Mouse (Mus musculus) forebrain, embryonic 13.5 days (tissue): ENCODE measurements at regions not wholly inside any gene's neighbourhood (a gene's known extent, or its start where the extent isn't known, plus 50 kb on each side); places are given as distances from the start of the nearest gene placed in this dataset.

Experiments used
- ATAC-seq: fragments of 200-750 bp; cut with Nextera tagmentation; 2 replicates; pipeline ENCODE4 v1.8.0; 2017
- H3K27ac ChIP-seq: fragments of 300-500 bp; sonication (generic); 2 replicates; pipeline ENCODE4 v1.5.1; 2015; ENCODE audit warnings: inconsistent platforms, mild to moderate bottlenecking, moderate library complexity
- H3K27me3 ChIP-seq: fragments of 300-500 bp; sonication (generic); 2 replicates; pipeline ENCODE4 v1.6.1; 2015; ENCODE audit warnings: mild to moderate bottlenecking, inconsistent platforms
- H3K36me3 ChIP-seq: fragments of 300-500 bp; sonication (generic); 2 replicates; pipeline ENCODE4 v1.6.1; 2015; ENCODE audit warnings: mild to moderate bottlenecking, inconsistent platforms; ENCODE audit not compliant: poor library complexity, severe bottlenecking
- H3K4me1 ChIP-seq: fragments of 300-500 bp; sonication (generic); 2 replicates; pipeline ENCODE4 v1.6.1; 2015; ENCODE audit warnings: inconsistent platforms
- H3K4me2 ChIP-seq: fragments of 300-500 bp; sonication (generic); 2 replicates; pipeline ENCODE4 v1.6.1; 2015; ENCODE audit warnings: inconsistent platforms, mild to moderate bottlenecking, moderate library complexity
- H3K4me3 ChIP-seq: fragments of 300-500 bp; sonication (generic); 2 replicates; pipeline ENCODE4 v1.5.1; 2015; ENCODE audit warnings: mild to moderate bottlenecking, inconsistent platforms
- H3K9ac ChIP-seq: fragments of 300-500 bp; sonication (generic); 2 replicates; pipeline ENCODE4 v1.6.1; 2015; ENCODE audit warnings: mild to moderate bottlenecking, inconsistent platforms
- H3K9me3 ChIP-seq: fragments of 300-500 bp; sonication (generic); replicated peaks from 2 replicates; pipeline ENCODE4 v1.6.1; 2016; ENCODE audit warnings: inconsistent platforms
- WGBS: fragments of 180-500 bp; shearing (Covaris S2); methylation state at CpG from one replicate; pipeline ENCODE4 v1.1.7; 2015; 5-methylcytosine and 5-hydroxymethylcytosine counted together

- no peak overlapping the region for H3K4me2 ChIP-seq
- no peak for ATAC-seq
- no peaks in the 10 kb centered on the region for H3K9me3 ChIP-seq
- H3K27ac ChIP-seq, result no peak overlapping the region
- no peaks in the 10 kb centered on the region for H3K27me3 ChIP-seq
- no peak overlapping the region for H3K4me3 ChIP-seq
- WGBS, result 87% methylated on average over 7 of the region's 7 CpGs
- H3K4me1 ChIP-seq, result no peaks in the 10 kb centered on the region
- no peaks in the 10 kb centered on the region for H3K36me3 ChIP-seq
- no peak overlapping the region for H3K9ac ChIP-seq
These were observed 610.0 kb upstream of the A1bg start for GRCm38 (mm10) chr15:61532808-61533207.

GRCm38 (mm10) chr15:61532040-61532439 lies 609.2 kb upstream of the A1bg start:
- Histone ChIP-seq H3K9me3 (no peaks in the 10 kb centered on the region), H3K4me1 (no peaks in the 10 kb centered on the region), H3K4me3 (no peak overlapping the region), H3K4me2 (no peak overlapping the region), H3K9ac (no peak overlapping the region), H3K27ac (no peak overlapping the region), H3K36me3 (no peaks in the 10 kb centered on the region), H3K27me3 (no peaks in the 10 kb centered on the region)
- 96% methylated on average over 2 of the region's 2 CpGs for WGBS
- ATAC-seq, result no peak

- no peak overlapping the region for H3K9ac ChIP-seq
- no peak overlapping the region for H3K4me2 ChIP-seq
- H3K9me3 ChIP-seq, result no peaks in the 10 kb centered on the region
- H3K4me3 ChIP-seq, result no peak overlapping the region
- no peak for ATAC-seq
- no peak overlapping the region for H3K27ac ChIP-seq
- 71% methylated on average over 2 of the region's 2 CpGs for WGBS
- no peaks in the 10 kb centered on the region for H3K36me3 ChIP-seq
- H3K4me1 ChIP-seq, result no peaks in the 10 kb centered on the region
- H3K27me3 ChIP-seq, result no peaks in the 10 kb centered on the region
These were observed 600.2 kb upstream of the A1bg start for GRCm38 (mm10) chr15:61523036-61523435.

- no peak for ATAC-seq
- 94% methylated on average over 1 of the region's 1 CpGs for WGBS
- no peak overlapping the region for H3K9ac ChIP-seq
These were observed 594.5 kb upstream of the A1bg start for GRCm38 (mm10) chr15:61517265-61517664.

GRCm38 (mm10) chr15:61514324-61514723 lies 591.5 kb upstream of the A1bg start:
- Histone ChIP-seq H3K4me1 (no peaks in the 10 kb centered on the region), H3K4me3 (no peak overlapping the region), H3K27me3 (no peaks in the 10 kb centered on the region), H3K4me2 (no peak overlapping the region), H3K27ac (no peak overlapping the region), H3K36me3 (no peaks in the 10 kb centered on the region), H3K9me3 (no peaks in the 10 kb centered on the region), H3K9ac (no peak overlapping the region)
- 83% methylated on average over 1 of the region's 1 CpGs for WGBS
- ATAC-seq, result no peak; the same call in 1 of the 2 replicates

More at GRCm38 (mm10) chr15:61517265-61517664, 594.5 kb upstream of the A1bg start:
- Histone ChIP-seq H3K4me1 (no peaks in the 10 kb centered on the region), H3K4me2 (no peak overlapping the region), H3K4me3 (no peak overlapping the region), H3K9me3 (no peaks in the 10 kb centered on the region), H3K27ac (no peak overlapping the region), H3K27me3 (no peaks in the 10 kb centered on the region), H3K36me3 (no peaks in the 10 kb centered on the region)

- H3K9ac ChIP-seq, result no peak overlapping the region
- no peaks in the 10 kb centered on the region for H3K27me3 ChIP-seq
- H3K4me2 ChIP-seq, result no peak overlapping the region
- ATAC-seq, result no peak
- H3K4me3 ChIP-seq, result no peak overlapping the region
- no peaks in the 10 kb centered on the region for H3K4me1 ChIP-seq
- H3K9me3 ChIP-seq, result no peaks in the 10 kb centered on the region
- H3K27ac ChIP-seq, result no peak overlapping the region
- WGBS, result 96% methylated on average over 6 of the region's 6 CpGs
- no peaks in the 10 kb centered on the region for H3K36me3 ChIP-seq
These were observed 586.0 kb upstream of the A1bg start for GRCm38 (mm10) chr15:61508806-61509205.

GRCm38 (mm10) chr15:61506361-61506897 lies 583.6 kb upstream of the A1bg start:
- Histone ChIP-seq H3K4me2 (no peak overlapping the region), H3K4me3 (no peak overlapping the region), H3K4me1 (0 out of 2 replicates have a peak, but pooled peaks cover 4% of the 10 kb centered on the region), H3K9ac (no peak overlapping the region), H3K27ac (no peak overlapping the region), H3K27me3 (no peaks in the 10 kb centered on the region), H3K9me3 (no peaks in the 10 kb centered on the region), H3K36me3 (no peaks in the 10 kb centered on the region)
- WGBS, result 81% methylated on average over 6 of the region's 6 CpGs
- no peak for ATAC-seq

GRCm38 (mm10) chr15:61503436-61503835 lies 580.6 kb upstream of the A1bg start:
- Histone ChIP-seq H3K4me3 (no peak overlapping the region), H3K9me3 (no peaks in the 10 kb centered on the region), H3K27ac (no peak overlapping the region), H3K27me3 (no peaks in the 10 kb centered on the region), H3K36me3 (no peaks in the 10 kb centered on the region), H3K4me2 (no peak overlapping the region), H3K4me1 (0 out of 2 replicates have a peak, but pooled peaks cover 4% of the 10 kb centered on the region), H3K9ac (no peak overlapping the region)
- no peak for ATAC-seq
- WGBS, result 54% methylated on average over 7 of the region's 7 CpGs

GRCm38 (mm10) chr15:61489731-61490130 lies 566.9 kb upstream of the A1bg start:
- Histone ChIP-seq H3K36me3 (no peaks in the 10 kb centered on the region), H3K4me1 (no peaks in the 10 kb centered on the region), H3K27me3 (no peaks in the 10 kb centered on the region), H3K9ac (no peak overlapping the region), H3K4me3 (no peak overlapping the region), H3K4me2 (no peak overlapping the region), H3K9me3 (no peaks in the 10 kb centered on the region), H3K27ac (no peak overlapping the region)
- ATAC-seq, result no peak
- 90% methylated on average over 4 of the region's 4 CpGs for WGBS

- no peaks in the 10 kb centered on the region for H3K27me3 ChIP-seq
- WGBS, result 54% methylated on average over 7 of the region's 7 CpGs
- H3K9ac ChIP-seq, result no peak overlapping the region
- H3K36me3 ChIP-seq, result no peaks in the 10 kb centered on the region
- ATAC-seq, result peak; percentile 61
- no peaks in the 10 kb centered on the region for H3K9me3 ChIP-seq
- H3K4me2 ChIP-seq, result no peak overlapping the region
- no peak overlapping the region for H3K27ac ChIP-seq
- peaks cover 4% of the 10 kb centered on the region; the same call in 1 of the 2 replicates for H3K4me1 ChIP-seq
- H3K4me3 ChIP-seq, result no peak overlapping the region
These were observed 559.0 kb upstream of the A1bg start for GRCm38 (mm10) chr15:61481861-61482260.

GRCm38 (mm10) chr15:61473900-61474299 lies 551.1 kb upstream of the A1bg start:
- Histone ChIP-seq H3K9ac (no peak overlapping the region), H3K36me3 (no peaks in the 10 kb centered on the region), H3K4me3 (no peak overlapping the region), H3K27me3 (no peaks in the 10 kb centered on the region), H3K4me1 (no peaks in the 10 kb centered on the region), H3K9me3 (no peaks in the 10 kb centered on the region), H3K4me2 (no peak overlapping the region), H3K27ac (no peak overlapping the region)
- WGBS, result 63% methylated on average over 1 of the region's 1 CpGs
- no peak for ATAC-seq

- Histone ChIP-seq H3K4me2 (no peak overlapping the region), H3K27me3 (no peaks in the 10 kb centered on the region), H3K27ac (no peak overlapping the region), H3K9me3 (no peaks in the 10 kb centered on the region), H3K9ac (no peak overlapping the region), H3K4me3 (no peak overlapping the region), H3K4me1 (no peaks in the 10 kb centered on the region), H3K36me3 (no peaks in the 10 kb centered on the region)
- ATAC-seq, result no peak
- WGBS, result 82% methylated on average over 5 of the region's 5 CpGs
These were observed 532.2 kb upstream of the A1bg start for GRCm38 (mm10) chr15:61455042-61455441.

- H3K9ac ChIP-seq, result no peak overlapping the region
- H3K4me2 ChIP-seq, result no peak overlapping the region
- 61% methylated on average over 1 of the region's 1 CpGs for WGBS
- H3K4me3 ChIP-seq, result no peak overlapping the region
- no peaks in the 10 kb centered on the region for H3K27me3 ChIP-seq
- ATAC-seq, result no peak
- H3K4me1 ChIP-seq, result no peaks in the 10 kb centered on the region
- H3K27ac ChIP-seq, result no peak overlapping the region
- H3K36me3 ChIP-seq, result no peaks in the 10 kb centered on the region
- no peaks in the 10 kb centered on the region for H3K9me3 ChIP-seq
These were observed 531.5 kb upstream of the A1bg start for GRCm38 (mm10) chr15:61454350-61454671.
